Mouse (Mus musculus) stomach, embryonic 16.5 days (tissue): ENCODE measurements at regions not wholly inside any gene's neighbourhood (a gene's known extent, or its start where the extent isn't known, plus 50 kb on each side); places are given as distances from the start of the nearest gene placed in this dataset.

Experiments
- ATAC-seq: fragments of 200-750 bp; cut with Nextera tagmentation; 2 replicates; pipeline ENCODE4 v1.8.0; 2017; ENCODE audit warnings: moderate number of reproducible peaks, moderate TSS enrichment; ENCODE audit not compliant: insufficient read depth, low FRiP score
- H3K27ac ChIP-seq: fragments of 300-500 bp; sonication (generic); 2 replicates; pipeline ENCODE4 v1.5.1; 2014; ENCODE audit warnings: low read length
- H3K27me3 ChIP-seq: fragments of 300-500 bp; sonication (generic); 2 replicates; pipeline ENCODE4 v1.6.1; 2014; ENCODE audit warnings: low read length, control low read depth, mixed read lengths; ENCODE audit not compliant: control insufficient read depth, insufficient read depth
- H3K36me3 ChIP-seq: fragments of 300-500 bp; sonication (generic); 2 replicates; pipeline ENCODE4 v1.6.1; 2014; ENCODE audit warnings: low read length; ENCODE audit not compliant: control insufficient read depth, insufficient read depth
- H3K4me1 ChIP-seq: fragments of 300-500 bp; sonication (generic); 2 replicates; pipeline ENCODE4 v1.6.1; 2014; ENCODE audit warnings: low read length, control low read depth, mixed read lengths; ENCODE audit not compliant: control insufficient read depth, insufficient read depth
- H3K4me2 ChIP-seq: fragments of 300-500 bp; sonication (generic); 2 replicates; pipeline ENCODE4 v1.6.1; 2014; ENCODE audit warnings: low read depth, low read length, mixed read lengths
- H3K4me3 ChIP-seq: fragments of 300-500 bp; sonication (generic); replicated peaks from 2 replicates; pipeline ENCODE4 v1.5.1; 2014; ENCODE audit warnings: mild to moderate bottlenecking, low read length
- H3K9ac ChIP-seq: fragments of 300-500 bp; sonication (generic); 2 replicates; pipeline ENCODE4 v1.6.1; 2014; ENCODE audit warnings: low read length
- H3K9me3 ChIP-seq: fragments of 300-500 bp; sonication (generic); replicated peaks from 2 replicates; pipeline ENCODE4 v1.6.1; 2016; ENCODE audit warnings: low read length, control low read depth; ENCODE audit not compliant: control insufficient read depth
- WGBS: fragments of 180-500 bp; shearing (Covaris S2); extraction: QIAGEN DNeasy Blood & Tissue Kit; methylation state at CpG from one replicate; pipeline ENCODE4 v1.1.7; 2014; 5-methylcytosine and 5-hydroxymethylcytosine counted together

DNA sequence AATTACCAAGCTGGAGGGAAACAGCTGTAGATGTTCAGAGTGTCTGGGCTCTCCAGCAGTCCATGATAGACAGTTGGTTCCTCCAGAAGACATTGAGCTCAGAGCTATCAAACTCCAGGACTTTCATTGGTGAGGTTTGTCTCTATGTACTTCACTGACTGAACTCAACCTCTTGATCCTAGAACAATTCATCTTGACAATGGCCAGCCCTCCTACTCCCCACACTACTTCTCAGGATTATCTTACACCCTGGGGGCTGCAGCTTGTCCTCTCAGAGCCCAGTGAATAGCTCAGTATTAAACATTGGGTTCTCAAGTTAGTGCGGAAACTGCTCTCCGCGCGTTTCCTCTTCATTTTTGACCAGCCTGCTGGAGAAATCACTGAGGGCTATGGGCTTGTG, 349.2 kb upstream of the Paip1 start:
- Histone ChIP-seq H3K27ac (no peak overlapping the region), H3K36me3 (no peaks in the 10 kb centered on the region), H3K9ac (no peak overlapping the region), H3K4me1 (no peaks in the 10 kb centered on the region), H3K4me2 (no peak overlapping the region), H3K9me3 (no peaks in the 10 kb centered on the region), H3K27me3 (no peaks in the 10 kb centered on the region), H3K4me3 (no peak overlapping the region)
- WGBS = 81% methylated on average over 4 of the region's 4 CpGs
- ATAC-seq = no peak

DNA sequence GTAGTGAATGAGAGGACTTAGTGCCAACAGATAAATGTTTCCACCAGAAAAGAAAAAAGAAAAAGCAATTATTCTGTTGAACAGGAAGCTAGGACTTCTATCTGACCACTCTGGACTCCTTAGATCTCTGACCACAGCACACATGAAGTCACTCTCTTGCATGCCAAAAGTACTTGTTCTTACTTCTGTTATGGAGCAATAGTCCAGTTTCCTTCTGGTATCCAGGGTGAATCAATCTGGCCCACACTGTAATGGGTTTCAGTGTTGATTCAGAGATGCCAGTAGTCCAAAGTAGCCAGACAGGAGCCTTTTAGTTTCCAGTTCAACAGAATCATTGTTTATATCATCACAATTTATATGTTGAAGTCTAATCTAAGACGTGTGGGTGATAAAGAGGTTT, 346.7 kb upstream of the Paip1 start:
- Histone ChIP-seq H3K36me3 (no peaks in the 10 kb centered on the region), H3K4me3 (no peak overlapping the region), H3K9ac (no peak overlapping the region), H3K9me3 (no peaks in the 10 kb centered on the region), H3K27ac (no peak overlapping the region), H3K4me2 (no peak overlapping the region), H3K4me1 (no peaks in the 10 kb centered on the region), H3K27me3 (no peaks in the 10 kb centered on the region)
- 32% methylated on average over 1 of the region's 1 CpGs for WGBS
- ATAC-seq = no peak

DNA sequence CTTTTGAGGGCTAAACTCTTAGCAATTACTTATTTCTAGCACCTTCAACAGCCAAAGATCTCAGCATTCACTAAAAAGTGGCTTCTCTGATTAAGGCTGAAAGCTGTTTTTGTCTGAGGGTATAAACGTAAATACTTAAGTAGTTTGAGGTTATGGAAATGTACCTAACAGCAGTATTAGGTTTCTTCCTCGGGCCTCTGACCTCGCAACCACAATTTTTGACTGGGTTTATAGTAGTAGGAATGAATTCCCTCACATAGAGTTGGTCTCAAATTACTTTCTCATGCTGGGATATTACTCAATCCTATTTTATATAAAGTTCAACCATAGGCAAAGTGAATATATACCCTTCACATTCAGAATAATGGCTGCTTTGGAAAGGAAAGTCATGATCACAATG, 310.5 kb upstream of the Paip1 start:
- H3K4me3 ChIP-seq = no peak overlapping the region
- H3K9me3 ChIP-seq = no peaks in the 10 kb centered on the region
- H3K4me2 ChIP-seq = no peak overlapping the region
- no peaks in the 10 kb centered on the region for H3K27me3 ChIP-seq
- H3K36me3 ChIP-seq = no peaks in the 10 kb centered on the region
- H3K27ac ChIP-seq = no peak overlapping the region
- 68% methylated on average over 3 of the region's 3 CpGs for WGBS
- ATAC-seq = no peak
- H3K4me1 ChIP-seq = no peaks in the 10 kb centered on the region
- H3K9ac ChIP-seq = no peak overlapping the region

GRCm38 (mm10) chr13:119118382-119118781, 310.0 kb upstream of the Paip1 start:
- no peak for ATAC-seq

DNA sequence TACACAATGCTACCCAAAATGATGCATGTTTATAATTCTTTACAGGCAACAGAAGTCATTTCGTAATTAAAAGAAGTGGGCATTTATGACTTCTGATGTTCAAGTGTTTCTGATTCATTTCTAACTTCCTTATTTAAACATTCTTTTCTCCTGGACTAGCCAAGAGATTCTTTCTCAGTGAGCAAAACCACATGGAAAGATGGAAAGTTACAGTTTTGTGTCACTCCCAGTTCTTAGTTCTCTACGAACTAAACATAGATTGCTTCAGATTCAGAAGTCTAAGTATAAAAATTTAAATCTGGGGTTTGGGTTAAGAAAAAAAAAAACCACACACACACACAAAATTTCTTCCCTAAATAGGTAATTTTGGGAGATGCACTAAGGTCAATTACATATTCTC, 288.0 kb upstream of the Paip1 start:
- Histone ChIP-seq H3K4me2 (no peak overlapping the region), H3K27me3 (no peaks in the 10 kb centered on the region), H3K27ac (no peak overlapping the region), H3K9me3 (no peaks in the 10 kb centered on the region), H3K36me3 (no peaks in the 10 kb centered on the region), H3K4me1 (no peaks in the 10 kb centered on the region), H3K4me3 (no peak overlapping the region), H3K9ac (no peak overlapping the region)
- no peak for ATAC-seq
- WGBS = 61% methylated on average over 2 of the region's 2 CpGs

More at GRCm38 (mm10) chr13:119118382-119118781, 310.0 kb upstream of the Paip1 start:
- Histone ChIP-seq H3K9ac (no peak overlapping the region), H3K9me3 (no peaks in the 10 kb centered on the region), H3K4me3 (no peak overlapping the region), H3K36me3 (no peaks in the 10 kb centered on the region), H3K27me3 (no peaks in the 10 kb centered on the region), H3K27ac (no peak overlapping the region), H3K4me2 (no peak overlapping the region), H3K4me1 (no peaks in the 10 kb centered on the region)
- 61% methylated on average over 1 of the region's 1 CpGs for WGBS

GRCm38 (mm10) chr13:119143351-119143750, 285.1 kb upstream of the Paip1 start:
- H3K4me3 ChIP-seq = no peak overlapping the region
- H3K27ac ChIP-seq = no peak overlapping the region
- no peaks in the 10 kb centered on the region for H3K9me3 ChIP-seq
- no peaks in the 10 kb centered on the region for H3K27me3 ChIP-seq
- no peak for ATAC-seq
- no peak overlapping the region for H3K4me2 ChIP-seq
- H3K36me3 ChIP-seq = no peaks in the 10 kb centered on the region
- WGBS = 0% methylated on average over 1 of the region's 1 CpGs
- no peaks in the 10 kb centered on the region for H3K4me1 ChIP-seq
- H3K9ac ChIP-seq = no peak overlapping the region

DNA sequence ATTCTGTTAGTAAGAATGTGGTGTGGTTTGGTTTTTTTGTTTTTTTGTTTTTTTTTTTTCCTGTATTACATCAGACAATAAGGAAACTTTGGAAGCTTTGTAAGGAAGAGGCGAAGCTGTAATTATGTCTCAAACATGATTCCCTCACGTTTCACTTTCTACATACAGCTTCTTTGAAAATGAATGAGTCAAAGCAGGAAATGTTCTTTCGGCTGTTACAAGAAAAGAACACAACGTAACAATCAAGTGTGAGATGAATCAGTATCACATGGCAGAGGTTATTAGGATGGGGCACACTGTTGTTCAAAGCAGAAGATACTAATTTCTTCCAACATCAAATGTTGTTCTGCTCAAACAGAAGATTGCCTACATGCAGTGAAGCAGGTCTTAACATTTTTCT, 282.7 kb upstream of the Paip1 start:
- Histone ChIP-seq H3K4me1 (no peaks in the 10 kb centered on the region), H3K9ac (no peak overlapping the region), H3K9me3 (no peaks in the 10 kb centered on the region), H3K27ac (no peak overlapping the region), H3K36me3 (no peaks in the 10 kb centered on the region), H3K4me3 (no peak overlapping the region), H3K27me3 (no peaks in the 10 kb centered on the region), H3K4me2 (no peak overlapping the region)
- ATAC-seq = no peak
- 73% methylated on average over 4 of the region's 4 CpGs for WGBS

DNA sequence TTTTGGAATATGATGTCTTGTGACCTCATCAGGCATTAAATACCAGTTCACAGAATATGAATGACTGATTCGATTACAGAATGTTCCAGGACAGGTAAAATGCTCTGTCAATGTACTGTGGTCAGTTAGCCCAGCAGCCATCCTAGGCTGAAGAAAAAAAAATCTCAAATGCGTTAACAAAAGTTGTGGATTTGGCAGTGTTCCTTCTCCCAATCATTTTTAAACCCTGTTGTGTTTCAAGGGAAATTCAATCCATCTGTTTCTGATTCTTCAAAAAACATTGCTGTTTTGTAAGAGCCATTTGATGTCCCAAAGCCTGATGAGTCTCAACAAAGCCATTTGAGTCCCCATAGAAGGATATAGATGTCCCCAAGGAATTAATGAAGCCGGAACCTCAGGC, 280.7 kb upstream of the Paip1 start:
- H3K9me3 ChIP-seq = no peaks in the 10 kb centered on the region
- WGBS = 70% methylated on average over 3 of the region's 3 CpGs
- H3K9ac ChIP-seq = no peak overlapping the region
- no peak overlapping the region for H3K4me3 ChIP-seq
- no peaks in the 10 kb centered on the region for H3K27me3 ChIP-seq
- no peak overlapping the region for H3K4me2 ChIP-seq
- no peak overlapping the region for H3K27ac ChIP-seq
- no peaks in the 10 kb centered on the region for H3K4me1 ChIP-seq
- ATAC-seq = no peak
- no peaks in the 10 kb centered on the region for H3K36me3 ChIP-seq

DNA sequence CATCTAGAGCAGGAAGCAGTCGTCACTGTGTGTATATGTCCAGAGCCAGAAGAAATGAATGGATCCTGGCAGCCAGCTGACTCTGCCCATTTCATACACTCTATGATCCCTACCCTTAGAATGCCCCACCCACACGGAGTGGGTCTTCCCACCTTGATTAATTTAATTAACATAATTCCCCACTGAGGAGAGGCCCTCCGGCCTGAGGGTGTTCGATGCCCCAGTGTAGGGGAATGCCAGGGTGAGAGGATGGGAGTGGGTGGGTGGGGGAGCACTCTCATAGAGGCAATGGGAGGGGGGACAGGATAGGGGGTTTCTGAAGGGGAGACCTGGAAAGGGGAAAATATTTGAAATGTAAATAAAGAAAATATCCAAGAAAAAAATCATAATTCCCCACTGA, 279.3 kb upstream of the Paip1 start:
- ATAC-seq = no peak; the same call in 1 of the 2 replicates
- WGBS = 82% methylated on average over 4 of the region's 4 CpGs
- Histone ChIP-seq H3K9ac (no peak overlapping the region), H3K4me2 (no peak overlapping the region), H3K27me3 (no peaks in the 10 kb centered on the region), H3K27ac (no peak overlapping the region), H3K36me3 (no peaks in the 10 kb centered on the region), H3K4me1 (no peaks in the 10 kb centered on the region), H3K9me3 (no peaks in the 10 kb centered on the region), H3K4me3 (no peak overlapping the region)
